Mouse (Mus musculus): ENCODE results near the gene Hcls1. TPM values are rescaled to one million over a fixed set of nuclear protein-coding genes. Genes with fewer than 3 reads are reported as not detected.
A peak's percentile ranks its signal among the peaks of the same experiment; 100 is the strongest.

Hcls1 gene
- 10 to 100 TPM; 11.0 to 15.0 TPM for total RNA-seq (2021)
- long read RNA-seq, experiment 1, partial matches to known transcripts = 0 of 3 reads
- long read RNA-seq, experiment 1, other reads (novel, unspliced or antisense) = 1 of 3 reads
- long read RNA-seq, experiment 2, transcript Hcls1-201 (14 exons, 2,016 nt) = major isoform, 13 of 16 reads
- long read RNA-seq, experiment 2, partial matches to known transcripts = 1 of 16 reads
- long read RNA-seq, experiment 2, other reads (novel, unspliced or antisense) = 2 of 16 reads

GRCm38 (mm10) chr16:36934841-36935620, at the start of gene Hcls1:
Hcls1 (plus strand) TSS chr16:36934983.
- peak in 1 of 2 experiments; percentile 30 for DNase-seq (ENCODE audit: low spot score in 2 of 2)

- DNase-seq (ENCODE audit: low spot score in 2 of 2) = no peak
Observed at GRCm38 (mm10) chr16:36885912-36886311, 48.9 kb upstream of the Hcls1 start.

GRCm38 (mm10) chr16:36887546-36887945, 47.2 kb upstream of the Hcls1 start:
- DNase-seq (ENCODE audit: low spot score in 2 of 2) = no peak

DNA sequence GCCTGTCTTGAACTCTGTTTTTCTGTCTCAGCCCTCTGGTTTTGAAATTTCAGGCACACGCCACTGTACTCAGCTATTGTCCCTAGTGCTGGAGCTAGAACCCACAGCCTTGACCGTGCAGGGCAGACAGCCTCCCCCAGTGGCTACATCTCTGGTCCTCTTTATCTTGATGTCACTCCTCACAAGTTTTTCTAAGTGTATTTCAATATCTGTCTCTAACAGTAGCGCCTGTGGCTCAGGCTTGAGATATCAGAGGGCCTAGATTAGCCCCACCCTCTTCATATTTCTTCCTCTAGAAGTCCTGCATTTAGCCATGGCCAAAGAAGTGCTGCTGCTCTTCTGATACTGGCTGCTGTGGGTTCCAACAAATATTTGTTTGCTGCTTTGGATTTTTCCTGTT, 44.2 kb upstream of the Hcls1 start:
- DNase-seq (ENCODE audit: low spot score in 2 of 2) = no peak

DNA sequence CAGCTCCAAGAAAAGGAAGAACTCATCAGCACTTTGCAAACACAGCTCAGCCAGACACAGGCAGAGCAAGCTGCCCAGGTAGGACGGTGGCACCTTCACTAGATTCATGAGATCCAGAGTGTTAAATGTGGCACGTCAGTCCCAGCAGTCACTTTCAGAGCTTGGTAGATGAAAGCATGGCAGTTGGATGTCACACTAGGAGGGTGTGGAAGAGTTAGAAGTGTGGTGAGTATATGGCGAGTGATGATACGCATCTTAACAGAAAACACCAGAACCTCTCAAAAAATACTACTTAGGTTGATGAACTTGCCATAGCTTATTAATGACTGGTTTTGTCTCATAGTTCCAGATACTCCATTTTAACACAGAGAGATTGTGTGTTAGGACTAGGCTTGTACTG, 43.4 kb upstream of the Hcls1 start:
- no peak for DNase-seq (ENCODE audit: low spot score in 2 of 2)

- no peak for DNase-seq (ENCODE audit: low spot score in 2 of 2)
Observed at GRCm38 (mm10) chr16:36893317-36893716, 41.5 kb upstream of the Hcls1 start.

DNA sequence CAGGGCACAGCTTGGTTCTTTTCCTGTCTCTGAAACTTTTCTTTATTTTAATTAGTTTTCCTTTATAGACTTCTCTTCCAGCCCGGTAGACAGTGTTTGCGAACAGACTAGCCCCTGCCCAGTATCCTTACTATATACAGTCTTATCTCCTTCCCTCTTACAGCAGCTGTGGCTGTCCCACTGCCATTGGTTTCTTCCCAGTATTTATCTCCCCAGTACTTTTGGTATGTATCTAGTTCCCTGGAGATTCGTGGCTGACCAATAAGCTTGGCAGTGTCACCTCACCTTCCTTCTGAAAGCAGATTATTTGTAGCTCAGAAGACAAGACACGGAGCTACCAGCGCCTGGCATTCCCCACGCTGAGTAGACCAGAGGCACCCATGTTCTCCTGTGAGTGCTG, 38.1 kb upstream of the Hcls1 start:
- no peak for DNase-seq (ENCODE audit: low spot score in 2 of 2)

- DNase-seq (ENCODE audit: low spot score in 2 of 2) = no peak
Observed at GRCm38 (mm10) chr16:36903156-36903555, 31.6 kb upstream of the Hcls1 start.

GRCm38 (mm10) chr16:36911909-36912308, 22.9 kb upstream of the Hcls1 start:
- no peak for DNase-seq (ENCODE audit: low spot score in 2 of 2)

- DNase-seq (ENCODE audit: low spot score in 2 of 2) = no peak
Observed at GRCm38 (mm10) chr16:36912311-36912710, 22.5 kb upstream of the Hcls1 start.

DNA sequence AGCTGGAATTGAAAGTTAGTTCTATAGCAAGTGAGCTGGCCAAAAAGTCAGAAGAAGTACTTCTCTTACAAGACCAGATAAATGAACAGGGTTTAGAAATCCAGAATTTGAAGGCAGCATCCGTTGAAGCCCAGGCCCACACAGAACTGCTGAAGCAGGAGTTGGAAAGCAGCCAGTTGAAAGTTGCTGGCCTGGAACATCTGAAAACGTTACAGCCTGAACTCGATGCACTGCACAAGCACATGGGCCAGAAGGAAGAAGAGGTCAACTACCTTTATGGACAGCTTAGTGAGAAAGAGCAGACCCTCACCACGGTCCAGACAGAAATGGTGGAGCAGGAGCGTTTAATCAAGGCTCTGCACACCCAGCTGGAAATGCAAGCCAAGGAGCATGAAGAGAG, 20.6 kb upstream of the Hcls1 start:
- DNase-seq (ENCODE audit: low spot score in 2 of 2) = no peak

DNA sequence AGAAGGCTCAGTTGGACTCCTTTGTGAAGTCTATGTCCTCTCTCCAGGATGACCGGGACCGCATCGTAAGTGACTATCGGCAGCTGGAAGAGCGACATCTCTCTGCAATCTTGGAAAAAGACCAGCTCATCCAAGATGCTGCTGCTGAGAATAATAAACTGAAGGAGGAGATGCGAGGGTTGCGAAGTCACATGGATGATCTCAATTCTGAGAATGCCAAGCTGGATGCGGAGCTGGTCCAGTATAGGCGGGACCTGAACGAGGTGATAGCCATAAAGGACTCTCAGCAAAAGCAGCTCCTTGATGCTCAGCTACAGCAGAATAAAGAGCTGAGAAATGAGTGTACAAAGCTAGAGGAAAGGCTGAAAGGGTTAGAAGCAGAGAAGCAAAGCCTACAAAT, 16.3 kb upstream of the Hcls1 start:
- DNase-seq (ENCODE audit: low spot score in 2 of 2) = no peak

DNA sequence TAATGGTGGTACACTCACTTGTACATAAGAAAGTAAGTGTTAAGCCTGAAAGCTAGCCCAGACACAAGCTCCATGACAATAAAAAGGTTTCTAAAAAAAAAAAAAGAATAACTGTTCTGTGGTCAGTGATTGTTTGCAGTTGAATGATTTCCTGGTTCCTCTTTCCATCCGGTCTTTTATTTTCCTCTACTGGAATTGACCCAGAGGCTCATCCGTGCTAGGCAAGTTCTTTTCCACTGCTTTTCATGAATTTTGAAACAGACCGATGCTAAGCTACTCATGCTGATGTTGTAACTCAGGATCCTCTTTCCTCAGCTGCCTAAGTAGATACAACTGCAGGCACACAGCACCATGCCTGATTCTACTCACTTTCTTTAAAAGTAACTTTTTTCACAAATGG, 14.4 kb upstream of the Hcls1 start:
- no peak for DNase-seq (ENCODE audit: low spot score in 2 of 2)

DNA sequence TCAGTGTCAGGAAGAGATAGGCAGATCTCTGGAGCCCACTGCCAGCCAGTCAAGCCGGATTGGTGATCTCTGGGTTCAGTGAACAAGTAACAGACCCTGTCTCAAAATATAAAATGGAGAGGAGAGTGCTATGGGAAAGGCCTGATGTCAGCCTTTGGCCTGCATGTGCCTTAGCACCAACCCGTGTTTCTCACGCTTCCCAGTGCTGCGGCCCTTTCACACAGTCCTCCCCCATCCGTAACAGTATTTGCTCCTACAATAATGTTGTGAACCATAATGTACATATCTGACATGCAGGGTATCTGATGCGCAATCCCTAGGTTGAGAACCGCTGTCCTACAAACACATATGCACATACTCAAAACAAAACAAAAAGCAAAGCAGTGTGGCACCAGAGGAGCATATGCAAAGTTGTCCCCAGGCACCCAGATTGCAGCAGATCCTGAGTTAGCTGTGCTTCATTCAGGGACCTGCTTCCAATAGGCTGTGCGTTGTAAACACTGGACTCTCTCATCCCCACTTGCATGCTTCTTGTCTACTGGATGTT, 13.6 kb upstream of the Hcls1 start:
- DNase-seq (ENCODE audit: low spot score in 2 of 2) = no peak

DNA sequence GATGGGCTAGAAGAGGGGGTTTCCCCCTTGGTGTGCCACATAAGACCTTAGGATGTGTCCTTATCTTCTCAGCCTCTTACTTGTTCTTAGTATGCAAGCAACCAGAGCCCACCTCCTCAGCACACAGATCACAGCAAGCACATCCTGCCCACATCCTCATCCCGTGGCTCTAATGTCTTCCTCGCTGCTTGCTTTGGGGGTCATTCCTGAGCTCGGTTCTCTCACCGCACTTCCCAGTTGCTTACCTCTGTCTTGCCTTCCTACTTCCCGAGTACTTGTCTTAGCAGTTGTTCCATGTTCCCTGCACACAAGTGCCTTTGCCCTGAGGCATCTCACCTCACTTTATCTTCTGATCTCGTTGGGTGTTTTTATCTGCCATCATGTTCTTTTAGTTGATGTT, 12.8 kb upstream of the Hcls1 start:
- DNase-seq (ENCODE audit: low spot score in 2 of 2) = no peak

GRCm38 (mm10) chr16:36924312-36924711, 10.5 kb upstream of the Hcls1 start:
- no peak for DNase-seq (ENCODE audit: low spot score in 2 of 2)

- DNase-seq (ENCODE audit: low spot score in 2 of 2) = no peak
Observed at GRCm38 (mm10) chr16:36925351-36925750, 9.4 kb upstream of the Hcls1 start.

GRCm38 (mm10) chr16:36925797-36926196, 9.0 kb upstream of the Hcls1 start:
- DNase-seq (ENCODE audit: low spot score in 2 of 2) = no peak

- DNase-seq (ENCODE audit: low spot score in 2 of 2) = no peak
Observed at GRCm38 (mm10) chr16:36926514-36927447, 8.0 kb upstream of the Hcls1 start.

GRCm38 (mm10) chr16:36927495-36928105, 7.2 kb upstream of the Hcls1 start:
- DNase-seq (ENCODE audit: low spot score in 2 of 2) = no peak

DNA sequence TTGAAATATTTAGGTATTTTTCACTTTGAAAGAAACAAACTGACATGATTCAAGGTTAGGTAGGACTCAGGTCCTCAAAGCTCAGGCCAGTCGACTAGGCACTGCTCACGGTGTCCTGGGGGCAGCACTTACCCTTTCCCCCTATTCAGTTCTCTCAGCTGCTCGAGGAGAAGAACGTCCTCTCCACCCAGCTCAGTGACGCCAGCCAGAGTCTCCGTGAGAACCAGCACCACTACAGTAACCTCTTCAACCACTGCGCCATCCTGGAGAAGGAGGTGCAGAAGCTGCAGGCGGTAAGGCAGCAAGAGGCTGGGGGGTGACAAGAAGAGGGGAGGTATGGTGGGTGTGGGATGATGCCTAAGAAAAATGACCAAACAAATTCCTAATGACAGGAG, 6.7 kb upstream of the Hcls1 start:
- no peak for DNase-seq (ENCODE audit: low spot score in 2 of 2)

Measured in adrenal gland, adult 18-20 months (tissue).